Mouse (Mus musculus): ENCODE data around the gene Bicd1.
"Not testable (repeated sequence)": the region's sequence is repeated elsewhere in the genome, so short reads cannot be mapped to it uniquely, and the experiment has no call there.

Gene Bicd1

DNA sequence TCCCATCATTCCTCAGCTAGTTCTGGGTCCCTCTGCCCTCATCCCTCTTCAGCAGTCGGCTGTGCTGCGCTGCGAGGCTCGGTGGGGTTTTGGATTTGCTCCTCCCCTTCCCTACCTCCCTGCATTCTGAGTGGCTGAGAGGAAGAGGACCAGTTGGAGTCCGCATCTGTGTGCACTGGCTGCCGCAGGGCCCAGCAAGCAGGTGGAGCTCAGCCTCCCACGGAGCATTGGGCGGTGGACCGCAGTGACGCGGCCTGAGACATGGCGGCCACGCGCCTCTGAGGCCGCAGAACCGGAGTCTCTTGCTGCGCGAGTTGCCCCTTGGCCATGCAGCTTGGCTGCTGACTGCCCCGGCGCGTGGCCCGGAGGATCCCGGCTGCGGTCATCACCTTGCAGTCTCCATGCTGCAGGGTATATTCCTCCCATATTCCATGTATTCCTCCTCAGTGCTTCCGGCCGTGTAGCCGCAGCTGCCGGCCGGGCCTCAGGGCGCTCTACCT, at the start of gene Bicd1:
TSS of gene Bicd1 (plus strand) at position 54 of the 500 bp plus-strand sequence.
- peak; percentile 4 to 10 for DNase-seq (ENCODE audit: low spot score in 2 of 2)

- not testable (repeated sequence) for DNase-seq (ENCODE audit: low spot score in 2 of 2)
Observed at GRCm38 (mm10) chr6:149362533-149362932, 46.2 kb upstream of the Bicd1 start.

DNA sequence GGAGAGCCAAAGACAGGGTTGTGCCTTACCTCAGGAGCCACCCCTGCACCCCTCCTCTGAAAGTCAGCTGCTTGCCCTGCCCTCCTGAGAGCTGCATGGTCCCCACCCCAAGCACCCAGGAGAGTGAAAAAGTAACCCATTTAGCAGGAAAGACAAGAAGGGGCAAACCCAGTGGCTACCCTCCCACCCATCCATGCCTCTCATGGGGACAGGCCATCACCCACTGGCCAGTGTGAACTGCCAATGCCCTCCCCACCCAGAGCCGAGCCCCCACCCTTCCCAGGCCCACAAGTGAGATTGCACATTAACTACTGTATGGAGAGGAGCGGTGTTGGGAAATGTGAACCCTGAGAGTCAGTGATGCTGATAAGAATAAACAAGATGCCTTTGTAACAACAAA, 42.7 kb upstream of the Bicd1 start:
- not testable (repeated sequence) for DNase-seq (ENCODE audit: low spot score in 2 of 2)

- DNase-seq (ENCODE audit: low spot score in 2 of 2): no peak
Observed at GRCm38 (mm10) chr6:149366403-149366802, 42.3 kb upstream of the Bicd1 start.

DNA sequence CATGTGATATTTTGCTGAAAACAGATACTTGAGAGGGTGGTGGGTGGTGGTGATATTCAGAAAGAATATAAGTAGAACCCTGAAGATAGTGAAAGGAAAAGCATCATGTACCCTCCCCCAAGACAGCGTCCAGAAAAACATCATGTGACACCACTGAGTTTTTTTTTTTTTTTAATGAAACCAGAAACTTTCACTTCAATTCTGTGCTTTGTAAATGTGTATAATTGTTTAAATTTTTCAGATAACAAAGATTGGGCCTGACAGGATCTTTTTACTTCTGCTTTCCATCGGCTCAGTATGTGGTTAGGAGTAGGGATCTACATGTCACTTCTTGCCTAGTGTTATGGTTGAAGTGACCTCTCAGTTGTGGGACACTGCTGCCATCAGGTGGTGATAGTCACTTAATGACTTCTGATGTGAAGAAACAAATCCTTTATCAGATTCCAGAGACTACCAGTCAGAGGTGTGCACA, 33.7 kb upstream of the Bicd1 start:
- DNase-seq (ENCODE audit: low spot score in 2 of 2): peak; percentile 25 to 55

DNA sequence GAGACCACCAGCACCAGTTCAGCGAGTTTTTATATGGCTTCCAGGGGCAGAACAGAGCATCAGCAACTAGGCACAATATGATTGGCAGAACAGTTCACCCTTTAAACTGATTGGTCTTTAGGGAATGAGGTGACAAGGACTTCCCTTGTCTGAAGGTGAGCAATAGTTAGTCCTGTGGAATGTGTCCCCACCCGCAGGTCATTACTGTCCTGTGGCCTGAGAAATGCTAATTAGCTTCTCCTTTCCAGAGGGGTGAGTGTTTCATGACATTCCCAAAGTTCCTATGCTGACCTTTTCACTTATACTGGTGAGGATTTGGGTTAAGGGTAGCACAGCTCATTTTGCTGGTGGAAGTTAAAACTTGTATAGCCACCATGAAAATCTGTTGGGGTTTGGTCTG, 25.2 kb upstream of the Bicd1 start:
- DNase-seq (ENCODE audit: low spot score in 2 of 2): no peak

GRCm38 (mm10) chr6:149386389-149386788, 22.3 kb upstream of the Bicd1 start:
- DNase-seq (ENCODE audit: low spot score in 2 of 2): no peak

- DNase-seq (ENCODE audit: low spot score in 2 of 2): not testable (repeated sequence)
Observed at GRCm38 (mm10) chr6:149389626-149390025, 19.1 kb upstream of the Bicd1 start.

DNA sequence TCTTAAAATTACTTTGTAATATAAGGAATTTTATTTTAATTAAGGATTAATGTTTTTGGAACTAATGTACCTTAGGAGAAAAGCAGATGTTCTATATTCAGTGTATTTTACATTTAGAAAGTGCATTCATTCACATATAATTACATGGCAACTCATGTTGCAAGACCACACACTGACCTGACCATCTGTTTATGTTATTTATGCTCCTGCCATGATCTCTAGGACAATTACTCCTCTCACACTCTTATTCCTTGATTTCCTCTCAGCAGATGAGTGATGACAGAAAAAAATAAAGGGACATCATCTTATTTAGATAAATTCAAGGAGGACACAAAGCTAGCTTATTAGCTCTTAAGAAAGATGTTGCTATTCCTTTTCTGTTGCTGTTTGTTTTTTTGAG, 9.3 kb upstream of the Bicd1 start:
- no peak for DNase-seq (ENCODE audit: low spot score in 2 of 2)

- DNase-seq (ENCODE audit: low spot score in 2 of 2): no peak
Observed at GRCm38 (mm10) chr6:149409341-149409740, 655 bp downstream of the Bicd1 start.

- no peak for DNase-seq (ENCODE audit: low spot score in 2 of 2)
Observed at GRCm38 (mm10) chr6:149409845-149410244, 1.2 kb downstream of the Bicd1 start.

GRCm38 (mm10) chr6:149413256-149413655, 4.6 kb downstream of the Bicd1 start:
- DNase-seq (ENCODE audit: low spot score in 2 of 2): no peak

DNA sequence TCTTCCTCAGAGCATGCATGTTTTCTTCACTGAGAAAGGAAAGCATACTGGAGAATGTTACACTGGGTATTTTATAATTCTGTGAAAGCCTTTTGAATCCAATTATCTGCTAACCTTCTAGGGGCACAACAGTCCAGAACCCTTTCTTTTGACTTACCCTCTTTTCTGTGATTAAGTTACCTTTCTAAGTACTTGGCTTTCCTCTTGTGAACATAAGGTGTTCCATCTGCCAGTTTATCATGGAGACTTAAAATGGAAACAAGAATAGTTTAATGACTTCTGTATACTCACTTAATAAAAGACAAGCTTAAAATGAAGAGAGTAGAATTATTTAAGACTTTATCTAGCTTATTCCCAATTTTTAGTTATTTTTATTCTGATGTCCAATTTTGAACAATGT, 16.1 kb downstream of the Bicd1 start:
- DNase-seq (ENCODE audit: low spot score in 2 of 2): no peak

- DNase-seq (ENCODE audit: low spot score in 2 of 2): no peak
Observed at GRCm38 (mm10) chr6:149439140-149439539, 30.5 kb downstream of the Bicd1 start.

GRCm38 (mm10) chr6:149442884-149443283, 34.2 kb downstream of the Bicd1 start:
- DNase-seq (ENCODE audit: low spot score in 2 of 2): no peak

DNA sequence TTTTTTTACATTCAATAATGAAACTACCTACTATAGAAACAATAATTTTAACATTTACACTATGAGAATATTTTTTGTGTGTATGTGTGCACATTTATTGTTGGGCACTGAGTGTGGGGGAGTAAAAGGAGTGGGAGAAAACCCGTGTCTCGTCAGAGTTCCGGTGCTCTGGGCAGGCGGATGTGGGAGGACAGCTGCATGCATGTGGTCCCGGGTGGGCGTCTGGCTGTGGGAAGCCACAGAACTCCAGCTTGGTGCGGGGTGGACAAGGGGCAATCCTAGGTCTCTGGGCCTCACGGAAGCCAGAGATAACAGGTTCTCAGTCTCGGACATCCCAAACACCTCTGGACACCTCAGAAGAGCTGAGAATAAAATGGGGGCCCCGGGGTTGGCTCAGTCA, 37.2 kb downstream of the Bicd1 start:
- no peak for DNase-seq (ENCODE audit: low spot score in 2 of 2)

DNA sequence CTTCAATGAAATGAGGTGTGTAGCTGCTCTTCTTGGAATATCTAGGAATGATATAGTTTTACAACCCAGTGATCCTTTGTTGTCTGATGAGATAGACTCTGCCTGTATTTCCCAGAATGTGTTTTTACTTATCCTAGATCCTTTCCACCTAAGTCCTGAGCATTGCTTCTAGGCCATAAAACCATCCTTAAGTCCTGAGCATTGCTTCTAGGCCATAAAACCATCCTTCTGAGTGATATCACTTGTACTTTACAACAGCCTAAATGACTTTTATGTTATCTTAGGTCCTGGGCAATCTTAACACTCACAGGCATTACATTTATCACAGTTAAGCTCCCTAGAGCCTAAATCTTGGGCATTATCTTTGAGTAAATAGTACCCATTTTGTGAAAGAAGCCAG, 48.6 kb downstream of the Bicd1 start:
- no peak for DNase-seq (ENCODE audit: low spot score in 2 of 2)

DNA sequence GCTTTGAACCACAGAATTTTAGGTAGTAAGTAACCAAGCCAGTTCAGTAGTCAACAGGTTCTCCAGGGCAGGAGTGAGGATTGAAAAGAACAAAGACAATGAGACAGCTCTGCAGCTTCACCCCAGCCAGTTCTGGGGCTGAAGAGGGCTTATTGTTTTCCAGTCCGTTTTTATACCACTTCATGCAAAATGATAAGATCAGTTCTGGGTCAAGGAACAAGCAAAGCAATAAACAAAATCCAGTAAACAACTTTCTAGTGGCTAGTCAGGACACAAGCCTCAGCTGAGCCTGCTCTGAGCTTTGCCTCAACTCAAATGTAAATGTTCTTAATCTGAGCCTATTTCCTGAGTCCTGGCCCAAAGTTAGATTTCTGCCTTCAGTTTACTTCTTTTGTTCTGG, 52.3 kb downstream of the Bicd1 start:
- no peak for DNase-seq (ENCODE audit: low spot score in 2 of 2)

DNA sequence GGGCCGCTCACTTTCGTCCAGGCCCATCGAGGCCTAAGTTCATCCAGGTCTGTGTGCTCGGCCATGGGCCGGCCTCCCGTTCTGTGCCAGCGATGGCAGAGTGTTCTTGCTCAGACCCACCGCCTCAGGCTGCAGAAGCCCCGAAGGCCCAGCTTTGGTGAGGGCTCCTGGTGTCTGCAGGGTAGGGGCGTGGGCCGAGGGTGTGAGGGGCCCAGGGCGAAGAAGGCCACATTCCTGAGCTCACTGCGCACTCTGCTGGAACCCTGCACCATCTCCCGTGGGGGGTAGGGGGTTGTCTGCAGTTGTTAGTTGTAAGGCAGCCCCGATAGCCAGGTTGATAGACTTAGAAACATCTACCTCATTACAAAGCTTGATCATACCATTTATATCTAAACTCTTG, 62.8 kb downstream of the Bicd1 start:
- no peak for DNase-seq (ENCODE audit: low spot score in 2 of 2)

GRCm38 (mm10) chr6:149472441-149472840, 63.8 kb downstream of the Bicd1 start:
- DNase-seq (ENCODE audit: low spot score in 2 of 2): not testable (repeated sequence)

- DNase-seq (ENCODE audit: low spot score in 2 of 2): not testable (repeated sequence)
Observed at GRCm38 (mm10) chr6:149481868-149482267, 73.2 kb downstream of the Bicd1 start.

DNA sequence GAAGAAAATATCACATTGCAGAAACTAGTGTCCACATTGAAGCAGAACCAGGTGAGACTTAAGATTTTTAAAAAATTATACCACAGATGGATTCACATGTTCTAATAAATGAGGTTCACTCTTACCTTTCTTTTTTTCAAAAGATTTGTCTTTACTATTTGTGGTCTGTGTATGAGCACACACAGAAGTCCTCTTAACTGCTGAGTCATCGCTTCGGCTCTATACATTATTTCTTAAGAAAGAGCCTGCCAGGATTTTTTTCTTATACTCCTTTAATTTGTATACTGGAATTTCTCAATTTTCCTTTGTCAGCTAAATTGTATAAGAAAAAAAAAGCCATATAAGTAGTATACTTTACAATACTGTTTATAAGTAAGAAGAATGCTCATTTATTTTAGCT, 86.0 kb downstream of the Bicd1 start:
- DNase-seq (ENCODE audit: low spot score in 2 of 2): no peak

DNA sequence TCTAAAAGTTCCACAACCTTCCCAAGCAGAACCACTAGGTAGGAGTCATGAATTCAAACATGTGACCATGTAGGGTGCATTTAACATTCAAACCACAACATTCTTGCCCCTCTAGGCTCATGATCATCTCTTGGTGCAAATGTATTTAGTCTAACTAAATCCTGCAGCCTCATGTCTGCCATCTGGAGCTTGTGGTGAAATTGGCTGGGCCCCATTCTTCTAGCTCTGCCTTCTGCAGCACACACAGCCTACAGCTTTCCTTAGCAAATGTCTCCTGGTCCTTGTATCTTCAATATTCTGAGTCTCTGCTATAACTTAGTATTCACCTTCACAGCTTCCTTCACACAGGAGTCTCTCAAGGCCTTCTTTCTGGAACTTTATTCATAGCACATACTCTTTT, 87.2 kb downstream of the Bicd1 start:
- DNase-seq (ENCODE audit: low spot score in 2 of 2): no peak

All from thymus, postnatal 10 days (tissue).